Comparison of ENCODE assay signal across 12 mouse cellular contexts in genomic region chr11:95393500-95393816, GRCm38 (mm10). TPM values are rescaled to one million over a fixed set of nuclear protein-coding genes. Genes with fewer than 3 reads are reported as not detected.
DNase-seq lines count a peak whose midpoint lies in the region; ATAC-seq and TF ChIP-seq lines count a peak whose summit lies in the region.
"Had no signal": no experiment of that assay in that cellular context is flagged by ENCODE, and none has a peak within 500 bp of the region (broad histone marks: within the 10 kb centered on the region; RNA-seq: fewer than 3 reads in every experiment).

No protein-coding gene starts in this region.

- H3K36me3 ChIP-seq in hindbrain, postnatal 0 days (ENCODE audit: insufficient read depth, low read length), result peaks cover 9% of the 10 kb centered on the region; the same call in 1 of the 2 replicates
- H3K36me3 ChIP-seq in hindbrain, embryonic 12.5 days, result peaks cover 38% of the 10 kb centered on the region
- H3K36me3 ChIP-seq in embryonic facial prominence, embryonic 15.5 days, result peaks cover 26% of the 10 kb centered on the region
- peaks cover 30% of the 10 kb centered on the region for H3K36me3 ChIP-seq in limb, embryonic 15.5 days

- no peaks in the 10 kb centered on the region for H3K9me3 ChIP-seq in hindbrain, postnatal 0 days (ENCODE audit: low read length)
- no peaks in the 10 kb centered on the region for H3K9me3 ChIP-seq in hindbrain, embryonic 12.5 days (replicated peaks)
- no peaks in the 10 kb centered on the region for H3K9me3 ChIP-seq in embryonic facial prominence, embryonic 15.5 days (replicated peaks)
- no peaks in the 10 kb centered on the region for H3K9me3 ChIP-seq in limb, embryonic 15.5 days

- 43% methylated on average over 5 of the region's 5 CpGs for WGBS in hindbrain, postnatal 0 days
- WGBS in hindbrain, embryonic 12.5 days, result 42% methylated on average over 5 of the region's 5 CpGs
- 18% methylated on average over 5 of the region's 5 CpGs for WGBS in embryonic facial prominence, embryonic 15.5 days
- 26% methylated on average over 5 of the region's 5 CpGs for WGBS in limb, embryonic 15.5 days

- no peak for TF ChIP-seq CTCF in hindbrain, postnatal 0 days (IDR thresholded peaks at IDR 0.05; ENCODE audit: low read depth)

- H3K4me1 ChIP-seq in hindbrain, postnatal 0 days (ENCODE audit: insufficient read depth, low read length), result peaks cover 12% of the 10 kb centered on the region
- H3K4me1 ChIP-seq in hindbrain, embryonic 12.5 days, result peaks cover 5% of the 10 kb centered on the region; the same call in 1 of the 2 replicates
- peaks cover 51% of the 10 kb centered on the region for H3K4me1 ChIP-seq in embryonic facial prominence, embryonic 15.5 days
- peaks cover 31% of the 10 kb centered on the region for H3K4me1 ChIP-seq in limb, embryonic 15.5 days

- no peak for ATAC-seq in hindbrain, postnatal 0 days
- no peak for ATAC-seq in hindbrain, embryonic 12.5 days (ENCODE audit: low FRiP score)
- ATAC-seq in embryonic facial prominence, embryonic 15.5 days (ENCODE audit: insufficient number of reproducible peaks, low FRiP score, low TSS enrichment, low read depth), result no peak
- no peak for ATAC-seq in limb, embryonic 15.5 days (ENCODE audit: insufficient number of reproducible peaks, low FRiP score, low TSS enrichment, low read depth)
- ATAC-seq: liver, postnatal 0 days had no signal

- no peak overlapping the region for H3K4me3 ChIP-seq in hindbrain, postnatal 0 days (ENCODE audit: low read length)
- H3K4me3 ChIP-seq in hindbrain, embryonic 12.5 days, result no peak overlapping the region
- no peak overlapping the region for H3K4me3 ChIP-seq in embryonic facial prominence, embryonic 15.5 days (replicated peaks)
- H3K4me3 ChIP-seq in limb, embryonic 15.5 days, result no peak overlapping the region

- H3K27me3 ChIP-seq in hindbrain, postnatal 0 days (ENCODE audit: insufficient read depth, low read length), result no peaks in the 10 kb centered on the region
- H3K27me3 ChIP-seq in hindbrain, embryonic 12.5 days, result no peaks in the 10 kb centered on the region
- no peaks in the 10 kb centered on the region for H3K27me3 ChIP-seq in embryonic facial prominence, embryonic 15.5 days
- no peaks in the 10 kb centered on the region for H3K27me3 ChIP-seq in limb, embryonic 15.5 days

- H3K9ac ChIP-seq in hindbrain, postnatal 0 days (replicated peaks; ENCODE audit: low read length), result no peak overlapping the region
- H3K9ac ChIP-seq in hindbrain, embryonic 12.5 days, result no peak overlapping the region
- no peak overlapping the region for H3K9ac ChIP-seq in embryonic facial prominence, embryonic 15.5 days
- H3K9ac ChIP-seq in limb, embryonic 15.5 days, result no peak overlapping the region
- H3K9ac ChIP-seq: liver, postnatal 0 days had no signal

- peak; percentile 51 for DNase-seq in cerebellum, adult 9-10 months
- DNase-seq in cerebellum, adult 11-12 months, result no peak
- DNase-seq in hindbrain, postnatal 0 days (ENCODE audit: low spot score), result no peak
- no peak for DNase-seq in adrenal gland, postnatal 36 days
- DNase-seq in kidney, adult 18-20 months, result no peak
- DNase-seq: adrenal gland, postnatal 14 days; heart, postnatal 4 days; kidney, adult 9 months; liver, postnatal 0 days had no signal

- no peak overlapping the region for H3K4me2 ChIP-seq in hindbrain, postnatal 0 days (ENCODE audit: low read depth, low read length)
- no peak overlapping the region for H3K4me2 ChIP-seq in hindbrain, embryonic 12.5 days (replicated peaks)
- H3K4me2 ChIP-seq in embryonic facial prominence, embryonic 15.5 days (replicated peaks), result 0 out of 2 replicates have a peak overlapping the region, but pooled peaks have one; percentile 1
- H3K4me2 ChIP-seq in limb, embryonic 15.5 days, result no peak overlapping the region

- peak overlapping the region; percentile 48; the same call in 1 of the 2 replicates for H3K27ac ChIP-seq in hindbrain, postnatal 0 days
- no peak overlapping the region for H3K27ac ChIP-seq in hindbrain, embryonic 12.5 days
- H3K27ac ChIP-seq in embryonic facial prominence, embryonic 15.5 days (replicated peaks), result peak overlapping the region; percentile 80
- peak overlapping the region; percentile 60; the same call in 1 of the 2 replicates for H3K27ac ChIP-seq in limb, embryonic 15.5 days

RNA-seq across cellular contexts. Expression of gene Slc35b1, which starts 9.0 kb away (rescaled TPM):
- 107 and 109 TPM in 2 replicates for total RNA-seq in hindbrain, postnatal 0 days (2014; rRNA removed)
- polyA plus RNA-seq in hindbrain, postnatal 0 days (2015; fragmentation: Nextera tagmentation; extraction: Ambion mirVana), result 158 and 159 TPM in 2 replicates
- polyA plus RNA-seq in hindbrain, embryonic 12.5 days (2016; fragmentation: Nextera tagmentation; extraction: Ambion mirVana), result 124 and 128 TPM in 2 replicates
- polyA plus RNA-seq in embryonic facial prominence, embryonic 15.5 days (2015; fragmentation: Nextera tagmentation; extraction: Ambion mirVana), result 100 TPM in 2 replicates
- polyA plus RNA-seq in limb, embryonic 15.5 days (2015; fragmentation: Nextera tagmentation; extraction: Ambion mirVana), result 95.0 and 102 TPM in 2 replicates
- total RNA-seq in adrenal gland, postnatal 36 days (2021), result 10 to 100 TPM; 70.3 to 75.0 TPM

RNA-seq across cellular contexts. Expression of gene Spop, which starts 20.4 kb away (rescaled TPM):
- total RNA-seq in hindbrain, postnatal 0 days (2014; rRNA removed), result 49.8 and 51.1 TPM in 2 replicates
- 210 and 212 TPM in 2 replicates for polyA plus RNA-seq in hindbrain, postnatal 0 days (2015; fragmentation: Nextera tagmentation; extraction: Ambion mirVana)
- 204 and 215 TPM in 2 replicates for polyA plus RNA-seq in hindbrain, embryonic 12.5 days (2016; fragmentation: Nextera tagmentation; extraction: Ambion mirVana)
- 172 and 189 TPM in 2 replicates for polyA plus RNA-seq in embryonic facial prominence, embryonic 15.5 days (2015; fragmentation: Nextera tagmentation; extraction: Ambion mirVana)
- 168 and 181 TPM in 2 replicates for polyA plus RNA-seq in limb, embryonic 15.5 days (2015; fragmentation: Nextera tagmentation; extraction: Ambion mirVana)
- 100 to 1,000 TPM; 154 TPM for total RNA-seq in adrenal gland, postnatal 36 days (2021)

RNA-seq across cellular contexts. Expression of gene Fam117a, which starts 56.6 kb away (rescaled TPM):
- 5.6 and 10.7 TPM in 2 replicates for total RNA-seq in hindbrain, postnatal 0 days (2014; rRNA removed)
- 1.9 and 2.8 TPM in 2 replicates for polyA plus RNA-seq in hindbrain, postnatal 0 days (2015; fragmentation: Nextera tagmentation; extraction: Ambion mirVana)
- polyA plus RNA-seq in hindbrain, embryonic 12.5 days (2016; fragmentation: Nextera tagmentation; extraction: Ambion mirVana), result 11.7 and 11.9 TPM in 2 replicates
- polyA plus RNA-seq in embryonic facial prominence, embryonic 15.5 days (2015; fragmentation: Nextera tagmentation; extraction: Ambion mirVana), result 15.5 and 17.0 TPM in 2 replicates
- polyA plus RNA-seq in limb, embryonic 15.5 days (2015; fragmentation: Nextera tagmentation; extraction: Ambion mirVana), result 13.8 and 14.6 TPM in 2 replicates
- 10 to 100 TPM; 13.7 to 15.4 TPM for total RNA-seq in adrenal gland, postnatal 36 days (2021)
